Mouse (Mus musculus) midbrain, embryonic 15.5 days (tissue): ENCODE data around the gene Fam186a. TPM values are rescaled to one million over a fixed set of nuclear protein-coding genes. Genes with fewer than 3 reads are reported as not detected.
A peak's percentile ranks its signal among the peaks of the same experiment; 100 is the strongest.
"Not testable (repeated sequence)": the region's sequence is repeated elsewhere in the genome, so short reads cannot be mapped to it uniquely, and the experiment has no call there.

Source experiments
- ATAC-seq: fragments of 200-750 bp; cut with Nextera tagmentation; replicated peaks from 2 replicates; pipeline ENCODE4 v1.8.0; 2017; ENCODE audit warnings: moderate TSS enrichment
- H3K27ac ChIP-seq: fragments of 300-500 bp; sonication (generic); 2 replicates; pipeline ENCODE4 v1.5.1; 2015; ENCODE audit warnings: mild to moderate bottlenecking, inconsistent platforms
- H3K27me3 ChIP-seq: fragments of 300-500 bp; sonication (generic); replicated peaks from 2 replicates; pipeline ENCODE4 v1.6.1; 2015; ENCODE audit warnings: inconsistent platforms
- H3K36me3 ChIP-seq: fragments of 300-500 bp; sonication (generic); replicated peaks from 2 replicates; pipeline ENCODE4 v1.6.1; 2015; ENCODE audit warnings: inconsistent platforms
- H3K4me1 ChIP-seq: fragments of 300-500 bp; sonication (generic); 2 replicates; pipeline ENCODE4 v1.6.1; 2015; ENCODE audit warnings: inconsistent platforms
- H3K4me2 ChIP-seq: fragments of 300-500 bp; sonication (generic); 2 replicates; pipeline ENCODE4 v1.6.1; 2015; ENCODE audit warnings: inconsistent platforms, mild to moderate bottlenecking, moderate library complexity
- H3K4me3 ChIP-seq: fragments of 300-500 bp; sonication (generic); 2 replicates; pipeline ENCODE4 v1.5.1; 2015; ENCODE audit warnings: mild to moderate bottlenecking, inconsistent platforms
- H3K9ac ChIP-seq: fragments of 300-500 bp; sonication (generic); 2 replicates; pipeline ENCODE4 v1.6.1; 2015; ENCODE audit warnings: mild to moderate bottlenecking, inconsistent platforms
- H3K9me3 ChIP-seq: fragments of 300-500 bp; sonication (generic); 2 replicates; pipeline ENCODE4 v1.6.1; 2016; ENCODE audit warnings: inconsistent platforms
- WGBS: fragments of 180-500 bp; shearing (Covaris S2); methylation state at CpG from one replicate; pipeline ENCODE4 v1.1.7; 2015; ENCODE audit warnings: mixed read lengths; 5-methylcytosine and 5-hydroxymethylcytosine counted together
- polyA plus RNA-seq: library from polyadenylated mRNA; unstranded; fragments of >200 nt; fragmentation: Nextera tagmentation; extraction: Ambion mirVana; gene quantifications from 2 replicates; pipeline ENCODE4 v1.2.1, GENCODE M21; 2015

The Fam186a gene
- polyA plus RNA-seq, 1 experiment from 2014 or later: not detected

DNA sequence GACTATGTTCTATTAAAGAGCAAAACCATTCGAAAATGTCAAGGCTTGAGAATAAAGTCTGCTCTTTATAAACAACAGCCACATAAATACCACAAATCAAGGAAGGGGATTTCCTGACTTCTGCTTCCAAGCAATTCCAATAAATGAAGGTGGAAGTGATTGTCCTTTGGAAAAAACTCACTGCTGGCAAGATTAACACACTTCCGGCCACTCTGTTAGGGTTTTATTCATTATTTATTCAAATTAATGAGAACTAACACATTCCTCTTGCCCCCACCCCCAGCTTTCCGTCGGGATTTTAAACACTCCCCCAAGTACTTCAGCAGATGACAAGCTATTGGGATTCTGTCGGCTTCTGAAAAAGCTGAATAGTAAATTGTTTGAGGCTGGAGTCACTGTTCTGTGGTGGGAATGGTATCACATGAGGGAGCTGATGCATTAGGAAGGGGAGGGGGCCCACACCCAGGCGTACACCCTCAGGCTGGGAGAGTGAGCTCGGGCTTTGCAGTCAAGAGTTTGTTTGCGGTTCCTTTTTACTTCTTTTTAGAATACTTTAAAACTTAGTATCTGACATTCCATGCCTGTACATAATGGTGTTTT lies 77.5 kb downstream of the Fam186a start:
- H3K36me3 ChIP-seq: no peaks in the 10 kb centered on the region
- H3K9ac ChIP-seq: no peak overlapping the region
- no peak overlapping the region for H3K4me2 ChIP-seq
- H3K4me1 ChIP-seq: no peaks in the 10 kb centered on the region
- no peaks in the 10 kb centered on the region for H3K9me3 ChIP-seq
- H3K4me3 ChIP-seq: no peak overlapping the region
- WGBS: 43% methylated on average over 8 of the region's 8 CpGs
- no peak for ATAC-seq
- no peaks in the 10 kb centered on the region for H3K27me3 ChIP-seq
- H3K27ac ChIP-seq: no peak overlapping the region

DNA sequence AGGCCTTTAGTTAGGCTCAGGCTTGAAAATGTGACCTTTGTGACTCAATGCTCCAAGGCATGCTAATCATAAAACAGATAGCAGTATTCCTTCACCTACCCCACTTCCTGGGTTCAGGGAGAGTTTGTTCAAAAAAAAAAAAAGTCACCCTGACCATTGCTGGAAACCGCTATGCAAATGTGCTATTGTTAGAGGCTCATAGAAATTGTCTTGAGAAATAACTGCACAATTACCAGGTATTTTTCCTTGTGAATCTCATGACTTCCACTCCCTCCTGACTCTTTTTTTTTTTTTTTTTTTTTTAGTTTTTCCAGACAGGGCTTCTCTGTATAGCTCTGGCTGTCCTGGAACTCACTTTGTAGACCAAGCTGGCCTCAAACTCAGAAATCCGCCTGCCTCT lies 79.7 kb downstream of the Fam186a start:
- H3K4me2 ChIP-seq, H3K27ac ChIP-seq, H3K27me3 ChIP-seq, H3K9me3 ChIP-seq, H3K36me3 ChIP-seq, H3K9ac ChIP-seq, ATAC-seq, H3K4me3 ChIP-seq, H3K4me1 ChIP-seq: not testable (repeated sequence)
- WGBS: 95% methylated on average over 2 of the region's 2 CpGs

DNA sequence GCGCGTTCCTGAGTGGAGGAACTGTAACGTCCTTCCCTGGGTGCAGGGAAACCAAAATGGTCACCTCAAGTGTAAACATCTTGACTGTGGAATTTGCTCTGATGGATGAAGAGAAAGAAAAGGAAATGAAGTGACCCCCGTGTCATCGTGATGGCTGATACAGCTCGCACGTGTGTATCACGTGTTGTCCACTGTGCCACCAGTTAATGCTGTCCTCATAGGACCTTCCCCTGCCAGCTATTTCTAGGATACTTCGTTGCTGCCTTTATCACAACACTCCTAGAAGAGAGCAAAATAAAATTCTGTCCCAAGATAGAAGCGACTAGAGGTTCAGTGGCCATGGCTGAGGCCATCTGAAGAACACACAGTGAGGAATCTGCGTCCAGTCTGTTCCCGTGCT lies 82.8 kb downstream of the Fam186a start:
- H3K4me2 ChIP-seq: no peak overlapping the region
- H3K36me3 ChIP-seq: no peaks in the 10 kb centered on the region
- ATAC-seq: no peak
- no peaks in the 10 kb centered on the region for H3K4me1 ChIP-seq
- no peaks in the 10 kb centered on the region for H3K27me3 ChIP-seq
- WGBS: 92% methylated on average over 12 of the region's 12 CpGs
- H3K9me3 ChIP-seq: no peaks in the 10 kb centered on the region
- H3K4me3 ChIP-seq: no peak overlapping the region
- no peak overlapping the region for H3K27ac ChIP-seq
- H3K9ac ChIP-seq: no peak overlapping the region

DNA sequence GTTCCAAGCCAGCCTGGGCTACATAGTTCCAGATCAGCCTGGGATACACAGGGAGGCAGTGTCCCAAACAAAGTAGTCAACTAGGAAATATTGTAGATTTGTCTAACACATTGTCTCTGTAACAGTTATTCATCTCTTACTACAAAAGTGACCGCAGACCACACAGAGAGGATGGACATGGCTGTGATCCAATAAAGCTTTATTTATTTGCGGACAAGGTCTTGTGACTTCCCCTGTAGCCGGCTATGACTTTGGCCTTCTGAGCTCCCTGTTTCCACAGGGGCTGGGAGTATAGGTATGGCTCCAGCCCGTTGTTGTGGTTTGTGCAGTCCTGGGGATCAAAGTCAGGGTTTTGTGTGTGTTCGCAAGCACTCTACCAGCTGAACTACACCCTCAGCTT lies 88.3 kb downstream of the Fam186a start:
- Histone ChIP-seq H3K4me3 (no peak overlapping the region), H3K27me3 (no peaks in the 10 kb centered on the region), H3K27ac (no peak overlapping the region), H3K4me2 (no peak overlapping the region), H3K36me3 (no peaks in the 10 kb centered on the region), H3K9me3 (no peaks in the 10 kb centered on the region), H3K9ac (no peak overlapping the region), H3K4me1 (peaks cover 18% of the 10 kb centered on the region)
- 94% methylated on average over 5 of the region's 5 CpGs for WGBS
- no peak for ATAC-seq

DNA sequence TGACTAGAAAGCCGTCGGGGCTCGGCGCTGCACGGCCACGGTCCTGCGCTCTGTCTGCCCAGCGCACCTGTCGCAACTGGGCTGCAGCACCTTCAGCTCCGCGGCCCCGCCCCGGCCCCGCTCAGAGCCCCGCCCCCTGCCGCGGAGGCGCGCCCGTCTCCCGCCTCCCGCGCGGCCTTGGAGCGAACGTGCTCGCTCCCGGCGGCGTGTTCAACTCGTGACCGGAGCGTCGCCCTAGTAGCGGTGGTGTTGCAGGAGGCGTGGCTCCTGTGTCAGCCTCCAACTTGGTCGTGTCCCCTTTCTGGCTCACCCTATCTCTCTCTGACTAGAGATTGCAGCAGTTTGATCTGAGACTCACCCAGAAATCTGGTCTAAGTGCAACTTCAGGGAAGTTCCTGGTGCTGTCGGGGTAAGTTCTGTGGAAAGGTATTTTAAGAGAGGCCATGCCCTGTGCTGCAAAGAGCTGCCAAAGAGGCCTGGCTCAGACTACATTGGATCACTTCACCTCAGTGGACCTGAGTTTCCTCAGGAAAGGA lies 91.5 kb downstream of the Fam186a start, which contains the start of gene Lima1:
Gene Lima1 (minus strand): TSS at position 123 of the 536 bp plus-strand sequence.
- Histone ChIP-seq H3K9me3 (no peaks in the 10 kb centered on the region), H3K27ac (peak within 1 kb of the TSS; percentile 36; the same call in 1 of the 2 replicates), H3K27me3 (no peaks in the 10 kb centered on the region), H3K4me1 (peaks cover 18% of the 10 kb centered on the region), H3K9ac (peak within 1 kb of the TSS; percentile 51), H3K36me3 (no peaks in the 10 kb centered on the region), H3K4me2 (peak within 1 kb of the TSS; percentile 82), H3K4me3 (peak within 1 kb of the TSS; percentile 54)
- WGBS: under 1% methylated on average over 38 of the region's 38 CpGs
- ATAC-seq: peak; percentile 95

DNA sequence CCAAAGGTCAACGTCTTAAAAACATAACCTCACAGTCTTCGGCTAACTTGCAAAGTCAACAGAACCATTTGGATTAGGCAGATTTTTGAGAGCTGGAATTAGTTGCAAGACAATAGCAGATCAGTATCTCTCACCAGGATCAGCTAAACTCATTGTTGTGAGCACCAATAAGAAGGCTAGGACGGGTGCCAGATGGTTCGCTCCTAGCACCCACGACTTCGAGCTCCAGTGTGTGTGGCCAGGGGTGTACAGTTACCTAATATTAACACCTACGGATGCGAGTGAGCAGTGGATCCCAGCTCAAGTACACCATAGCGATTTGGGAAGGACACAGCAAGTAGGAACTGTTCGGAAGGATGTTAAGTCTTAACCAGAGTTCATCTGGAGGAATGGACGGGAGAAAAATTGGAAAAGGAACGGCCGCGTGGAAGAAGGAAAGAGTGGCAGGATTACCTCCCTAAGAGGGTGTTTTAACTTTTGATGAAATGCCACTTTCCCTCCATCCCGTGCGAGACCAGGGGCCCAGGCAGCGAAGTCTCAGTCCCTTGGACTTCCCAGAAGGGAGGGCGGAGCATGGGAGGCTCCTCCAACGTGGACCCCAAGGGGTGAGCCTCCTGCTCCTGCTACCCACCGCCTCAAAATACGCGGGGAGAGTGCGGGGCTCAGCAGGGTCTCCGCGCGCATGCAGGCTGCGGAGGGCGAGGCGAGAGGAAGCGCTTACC lies 92.1 kb downstream of the Fam186a start:
- peak overlapping the region; percentile 25; the same call in 1 of the 2 replicates for H3K27ac ChIP-seq

DNA sequence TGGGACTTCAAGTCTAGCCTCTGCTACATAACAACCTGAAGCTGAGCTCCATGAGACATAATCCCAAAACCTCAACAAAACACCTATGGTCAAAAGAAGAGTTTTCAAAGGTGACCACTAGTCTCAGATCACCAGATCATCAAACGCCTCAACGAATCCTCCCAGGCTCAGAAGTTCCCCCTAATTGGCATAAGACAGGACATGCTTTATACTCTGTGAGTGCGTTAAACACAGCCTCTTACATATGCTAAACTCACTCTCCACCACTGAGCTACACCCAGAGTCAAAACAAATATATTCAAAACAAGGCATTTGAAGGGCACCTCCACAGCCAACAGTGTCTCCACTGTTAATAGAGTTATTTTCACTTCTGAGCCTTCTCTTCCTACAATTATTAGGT lies 94.3 kb downstream of the Fam186a start:
- no peak overlapping the region for H3K4me2 ChIP-seq
- no peak overlapping the region for H3K4me3 ChIP-seq
- 79% methylated on average over 3 of the region's 3 CpGs for WGBS
- H3K9ac ChIP-seq: no peak overlapping the region
- H3K27me3 ChIP-seq: no peaks in the 10 kb centered on the region
- no peak for ATAC-seq
- no peaks in the 10 kb centered on the region for H3K9me3 ChIP-seq
- peaks cover 18% of the 10 kb centered on the region for H3K4me1 ChIP-seq
- no peaks in the 10 kb centered on the region for H3K36me3 ChIP-seq
- H3K27ac ChIP-seq: no peak overlapping the region

More for the DNA sequence above, 92.1 kb downstream of the Fam186a start:
- no peaks in the 10 kb centered on the region for H3K9me3 ChIP-seq
- ATAC-seq: 0 out of 2 replicates have a peak, but pooled peaks have one; percentile 25
- H3K4me1 ChIP-seq: peaks cover 18% of the 10 kb centered on the region
- H3K4me2 ChIP-seq: peak overlapping the region; percentile 82
- peak overlapping the region; percentile 54 for H3K4me3 ChIP-seq
- no peaks in the 10 kb centered on the region for H3K36me3 ChIP-seq
- peak overlapping the region; percentile 51 for H3K9ac ChIP-seq
- H3K27me3 ChIP-seq: no peaks in the 10 kb centered on the region
- WGBS: 4% methylated on average over 30 of the region's 30 CpGs

Other genes starting within 250 kb of the Fam186a start
- 1.5 and 1.8 TPM in 2 replicates for gene Gpd1, start 249.5 kb downstream of the Fam186a start, polyA plus RNA-seq
- 150 and 157 TPM in 2 replicates for gene Cox14, start 241.4 kb downstream of the Fam186a start, polyA plus RNA-seq
- 77.3 and 79.9 TPM in 2 replicates for gene Cers5, start 194.2 kb downstream of the Fam186a start, polyA plus RNA-seq
- gene Lima1, start 91.6 kb downstream of the Fam186a start, polyA plus RNA-seq: 13.9 and 14.2 TPM in 2 replicates
- gene Larp4, start 3.0 kb upstream of the Fam186a start, polyA plus RNA-seq: 19.8 and 21.4 TPM in 2 replicates
- gene Dip2b, start 71.6 kb upstream of the Fam186a start, polyA plus RNA-seq: 18.9 and 20.2 TPM in 2 replicates